Mouse (Mus musculus): ENCODE measurements around the gene Khk.

GRCm38 (mm10) chr5:30951706-30952105 is 30.5 kb downstream of the Khk start:
- TF ChIP-seq EP300 (IDR thresholded peaks at IDR 0.05; ENCODE audit: low read depth) (no peak), CTCF (IDR thresholded peaks at IDR 0.05; ENCODE audit: low read depth) (no peak)

Measured in heart, postnatal 0 days (tissue).